In the genomic region with DNA sequence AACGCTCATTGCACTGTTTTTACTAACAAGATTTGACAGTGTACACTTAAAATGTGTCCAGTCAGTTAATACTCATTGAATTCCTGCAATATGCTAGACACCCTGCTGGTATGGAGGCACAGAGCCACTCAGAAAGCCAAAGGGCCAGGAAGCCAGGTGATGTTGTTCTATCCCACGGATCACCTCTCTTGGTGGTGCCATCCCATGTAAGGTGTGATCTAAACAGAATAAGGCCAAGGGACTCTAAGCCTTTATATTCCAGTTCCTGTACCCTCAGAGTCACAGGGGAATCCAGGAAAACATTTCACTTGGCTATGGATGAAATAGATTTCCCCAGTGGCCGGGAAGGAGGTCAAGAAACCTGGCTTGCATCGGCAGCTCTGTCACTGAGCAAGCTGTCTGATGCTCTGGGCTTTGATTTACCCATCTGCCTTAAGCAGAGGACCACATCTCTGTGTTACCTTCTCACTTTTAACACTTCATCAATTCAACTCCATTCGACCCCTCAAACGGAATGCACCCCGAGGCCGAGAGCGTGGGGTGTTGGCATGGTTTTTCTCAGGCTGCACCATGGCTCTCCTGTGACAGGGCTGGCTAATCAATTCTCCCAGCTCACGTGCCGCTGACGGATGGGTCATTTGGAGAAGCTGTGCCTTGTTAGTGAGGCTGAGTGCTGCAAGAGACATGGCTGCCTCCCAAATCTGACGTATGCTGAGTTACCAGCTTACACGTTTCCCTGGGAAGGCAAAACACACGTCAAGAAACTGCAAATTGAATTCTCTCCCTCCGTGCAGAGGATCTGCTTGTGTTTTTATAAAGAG, we compare ENCODE assay signal across 7 mouse cellular contexts.
DNase-seq lines count a peak whose midpoint lies in the region; ATAC-seq lines count a peak whose summit lies in the region.

No protein-coding gene starts in this region.

- peak; percentile 73 for DNase-seq in brain, embryonic 18.5 days (ENCODE audit: low read depth, low spot score)
- DNase-seq in cerebellum, postnatal 14 days = peak; percentile 79 to 82
- peak; percentile 95 for DNase-seq in heart, adult 11 months
- DNase-seq in layer of hippocampus, adult 11-12 months (ENCODE audit: low spot score) = peak; percentile 50
- DNase-seq in lung, postnatal 14 days = peak; percentile 53
- DNase-seq in telencephalon, adult 2 months (ENCODE audit: low read depth, low spot score) = peak; percentile 75

- no peak for ATAC-seq in erythroblast, adult 5-6 weeks (replicated peaks; ENCODE audit: low FRiP score, poor library complexity, severe bottlenecking)
